Mouse (Mus musculus): ENCODE measurements around the gene Drd2.

- no peak for TF ChIP-seq CTCF (IDR thresholded peaks at IDR 0.05)
- no peak for TF ChIP-seq EP300 (IDR thresholded peaks at IDR 0.05)
Measured at GRCm38 (mm10) chr9:49407028-49407427, 66.6 kb downstream of the Drd2 start.

Data from lung, postnatal 0 days (tissue).